Mouse (Mus musculus) hindbrain, embryonic 16.5 days (tissue): Measurements from ENCODE around the gene 4930583I09Rik. TPM values are rescaled to one million over a fixed set of nuclear protein-coding genes. Genes with fewer than 3 reads are reported as not detected.

ENCODE experiments used
- ATAC-seq: fragments of 200-750 bp; cut with Nextera tagmentation; 2 replicates; pipeline ENCODE4 v1.8.0; 2017; ENCODE audit warnings: moderate TSS enrichment, moderate library complexity
- H3K27ac ChIP-seq: fragments of 300-500 bp; sonication (generic); 2 replicates; pipeline ENCODE4 v1.5.1; 2014; ENCODE audit warnings: low read depth, mild to moderate bottlenecking, control low read depth, low read length, moderate library complexity
- H3K27me3 ChIP-seq: fragments of 300-500 bp; sonication (generic); replicated peaks from 2 replicates; pipeline ENCODE4 v1.6.1; 2014; ENCODE audit warnings: low read length; ENCODE audit not compliant: control insufficient read depth, insufficient read depth
- H3K36me3 ChIP-seq: fragments of 300-500 bp; sonication (generic); 2 replicates; pipeline ENCODE4 v1.6.1; 2014; ENCODE audit warnings: mild to moderate bottlenecking, low read length, moderate library complexity, mixed read lengths; ENCODE audit not compliant: control insufficient read depth, insufficient read depth
- H3K4me1 ChIP-seq: fragments of 300-500 bp; sonication (generic); 2 replicates; pipeline ENCODE4 v1.6.1; 2014; ENCODE audit warnings: low read depth, low read length; ENCODE audit not compliant: control insufficient read depth, insufficient read depth
- H3K4me2 ChIP-seq: fragments of 300-500 bp; sonication (generic); 2 replicates; pipeline ENCODE4 v1.6.1; 2014; ENCODE audit warnings: mild to moderate bottlenecking, low read length, control low read depth, moderate library complexity
- H3K4me3 ChIP-seq: fragments of 300-500 bp; sonication (generic); 2 replicates; pipeline ENCODE4 v1.5.1; 2014; ENCODE audit warnings: mild to moderate bottlenecking, low read length, control low read depth, moderate library complexity
- H3K9ac ChIP-seq: fragments of 300-500 bp; sonication (generic); 2 replicates; pipeline ENCODE4 v1.6.1; 2014; ENCODE audit warnings: low read depth, mild to moderate bottlenecking, control low read depth, low read length, moderate library complexity
- H3K9me3 ChIP-seq: fragments of 300-500 bp; sonication (generic); 2 replicates; pipeline ENCODE4 v1.6.1; 2014; ENCODE audit warnings: mild to moderate bottlenecking, low read length, moderate library complexity; ENCODE audit not compliant: control insufficient read depth
- WGBS: fragments of 180-500 bp; shearing (Covaris S2); extraction: QIAGEN DNeasy Blood & Tissue Kit; methylation state at CpG from one replicate; pipeline ENCODE4 v1.1.7; 2014; 5-methylcytosine and 5-hydroxymethylcytosine counted together
- polyA plus RNA-seq: library from polyadenylated mRNA; unstranded; fragments of >200 nt; fragmentation: Nextera tagmentation; extraction: Ambion mirVana; gene quantifications from 2 replicates; pipeline ENCODE4 v1.2.1, GENCODE M21; 2015

Gene 4930583I09Rik
- polyA plus RNA-seq = not detected in 2 replicates

- ATAC-seq = no peak
- H3K36me3 ChIP-seq = no peaks in the 10 kb centered on the region
- 0 out of 2 replicates have a peak, but pooled peaks cover 2% of the 10 kb centered on the region for H3K27me3 ChIP-seq
- H3K4me1 ChIP-seq = peaks cover 3% of the 10 kb centered on the region
- no peak within 1 kb of the TSS for H3K27ac ChIP-seq
- WGBS = 73% methylated on average over 6 of the region's 6 CpGs
- peak within 1 kb of the TSS; percentile 20; the same call in 1 of the 2 replicates for H3K4me2 ChIP-seq
- H3K9ac ChIP-seq = 0 out of 2 replicates have a peak within 1 kb of the TSS, but pooled peaks have one; percentile 4
- no peak within 1 kb of the TSS for H3K4me3 ChIP-seq
- no peaks in the 10 kb centered on the region for H3K9me3 ChIP-seq
Measured at GRCm38 (mm10) chr17:64835928-64836327, at the start of gene 4930583I09Rik. TSS of gene 4930583I09Rik (minus strand) at chr17:64836071.

DNA sequence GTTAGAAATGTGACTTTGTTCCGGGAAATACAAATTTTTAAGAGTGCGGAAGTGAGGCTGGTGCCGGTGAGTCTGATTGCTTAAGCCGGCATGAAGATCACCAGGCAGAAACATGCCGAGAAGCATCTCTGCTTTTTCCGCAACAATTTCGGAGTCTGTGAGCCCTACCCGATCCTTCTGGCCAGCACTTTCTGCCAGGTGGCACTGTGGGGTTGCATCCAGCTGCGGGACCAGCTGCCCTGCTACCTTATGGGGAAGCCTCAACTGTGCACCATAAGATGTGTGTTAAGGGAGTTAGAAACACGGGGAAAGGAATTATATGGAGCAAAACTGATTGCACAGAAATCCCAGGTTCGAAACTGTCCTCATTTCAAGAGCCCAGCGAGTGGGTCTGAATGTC, 40.2 kb upstream of the 4930583I09Rik start:
- Histone ChIP-seq H3K9me3 (no peaks in the 10 kb centered on the region), H3K4me3 (no peak overlapping the region), H3K27me3 (no peaks in the 10 kb centered on the region), H3K4me2 (no peak overlapping the region), H3K36me3 (no peaks in the 10 kb centered on the region), H3K27ac (no peak overlapping the region), H3K9ac (no peak overlapping the region), H3K4me1 (0 out of 2 replicates have a peak, but pooled peaks cover 4% of the 10 kb centered on the region)
- WGBS = 86% methylated on average over 12 of the region's 12 CpGs
- no peak for ATAC-seq

GRCm38 (mm10) chr17:64873651-64874072, 37.8 kb upstream of the 4930583I09Rik start:
- Histone ChIP-seq H3K4me3 (no peak overlapping the region), H3K27me3 (no peaks in the 10 kb centered on the region), H3K27ac (no peak overlapping the region), H3K9me3 (no peaks in the 10 kb centered on the region), H3K9ac (no peak overlapping the region), H3K4me2 (no peak overlapping the region), H3K4me1 (0 out of 2 replicates have a peak, but pooled peaks cover 4% of the 10 kb centered on the region), H3K36me3 (no peaks in the 10 kb centered on the region)
- no peak for ATAC-seq
- WGBS = 18% methylated on average over 4 of the region's 4 CpGs

GRCm38 (mm10) chr17:64863817-64864216, 27.9 kb upstream of the 4930583I09Rik start:
- Histone ChIP-seq H3K4me2 (no peak overlapping the region), H3K9ac (no peak overlapping the region), H3K27me3 (no peaks in the 10 kb centered on the region), H3K36me3 (no peaks in the 10 kb centered on the region), H3K9me3 (no peaks in the 10 kb centered on the region), H3K27ac (no peak overlapping the region), H3K4me3 (no peak overlapping the region), H3K4me1 (no peaks in the 10 kb centered on the region)
- no peak for ATAC-seq
- 63% methylated on average over 4 of the region's 4 CpGs for WGBS

DNA sequence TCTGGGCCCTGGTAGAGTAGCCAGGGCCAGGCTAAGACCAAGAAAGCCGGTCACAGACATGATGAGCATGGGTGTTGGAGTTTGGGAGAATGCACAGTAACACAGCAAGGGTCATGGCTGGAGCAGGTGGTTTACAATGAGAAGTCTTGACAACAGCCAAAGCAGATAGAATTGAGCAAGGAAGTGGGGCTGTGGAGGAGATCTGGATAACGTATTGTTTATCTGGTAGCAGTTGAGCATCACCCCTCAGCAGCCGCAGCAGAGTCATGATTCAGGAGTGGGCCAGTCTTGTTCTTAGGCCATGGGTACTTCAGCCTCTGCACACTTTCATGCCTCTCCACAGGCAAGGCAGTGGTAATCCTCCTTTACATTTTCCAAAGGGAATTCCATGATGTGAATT, 25.1 kb upstream of the 4930583I09Rik start:
- 87% methylated on average over 3 of the region's 3 CpGs for WGBS

DNA sequence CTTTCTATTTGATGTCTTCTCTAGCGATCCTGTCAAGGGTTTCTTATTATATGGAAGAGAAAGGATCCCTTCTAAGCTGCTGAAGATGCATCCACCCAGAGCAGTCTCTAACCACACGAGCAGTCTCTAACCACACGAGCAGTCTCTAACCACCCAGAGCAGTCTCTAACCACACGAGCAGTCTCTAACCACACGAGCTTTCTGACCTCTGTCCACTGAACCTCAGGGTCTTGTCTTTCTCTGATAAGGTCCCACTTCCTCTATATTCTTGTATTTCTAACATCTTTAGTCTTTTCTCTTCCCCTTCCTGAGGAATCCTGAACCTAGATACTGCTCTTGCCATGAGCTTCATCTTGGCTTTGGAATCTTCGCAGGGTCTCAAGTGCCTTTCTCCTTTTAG, 23.0 kb upstream of the 4930583I09Rik start:
- no peak overlapping the region for H3K9ac ChIP-seq
- H3K27me3 ChIP-seq = no peaks in the 10 kb centered on the region
- no peaks in the 10 kb centered on the region for H3K9me3 ChIP-seq
- H3K36me3 ChIP-seq = no peaks in the 10 kb centered on the region
- H3K27ac ChIP-seq = no peak overlapping the region
- WGBS = 85% methylated on average over 6 of the region's 6 CpGs
- no peak for ATAC-seq
- H3K4me3 ChIP-seq = no peak overlapping the region
- H3K4me1 ChIP-seq = no peaks in the 10 kb centered on the region
- H3K4me2 ChIP-seq = no peak overlapping the region

More for the DNA sequence above, 25.1 kb upstream of the 4930583I09Rik start:
- Histone ChIP-seq H3K27me3 (no peaks in the 10 kb centered on the region), H3K9me3 (no peaks in the 10 kb centered on the region), H3K36me3 (no peaks in the 10 kb centered on the region), H3K4me2 (no peak overlapping the region), H3K4me1 (no peaks in the 10 kb centered on the region), H3K4me3 (no peak overlapping the region), H3K9ac (no peak overlapping the region), H3K27ac (no peak overlapping the region)
- no peak for ATAC-seq

DNA sequence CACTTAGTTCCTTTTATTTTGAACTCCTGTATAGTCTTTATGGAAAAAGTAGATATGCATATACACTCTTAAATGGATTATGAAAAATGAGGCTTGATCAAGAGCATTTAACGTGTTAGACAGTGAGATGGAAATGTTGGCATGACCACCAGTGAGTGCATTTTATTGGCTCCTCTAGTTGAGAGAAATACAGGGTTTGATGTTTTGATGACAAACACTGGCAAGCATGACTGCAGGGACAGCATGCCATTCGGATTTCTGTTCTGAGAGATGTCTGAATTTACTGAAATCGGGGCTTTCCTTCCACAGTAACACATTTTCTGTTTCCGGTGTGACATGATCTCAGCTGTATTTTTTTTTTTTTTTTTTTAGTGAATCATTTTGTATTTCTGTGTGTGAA, 12.2 kb upstream of the 4930583I09Rik start:
- no peak for ATAC-seq
- Histone ChIP-seq H3K36me3 (no peaks in the 10 kb centered on the region), H3K9ac (no peak overlapping the region), H3K4me1 (no peaks in the 10 kb centered on the region), H3K4me3 (no peak overlapping the region), H3K27ac (no peak overlapping the region), H3K9me3 (no peaks in the 10 kb centered on the region), H3K4me2 (no peak overlapping the region), H3K27me3 (no peaks in the 10 kb centered on the region)
- WGBS = 77% methylated on average over 4 of the region's 4 CpGs

- Histone ChIP-seq H3K4me2 (no peak overlapping the region), H3K36me3 (no peaks in the 10 kb centered on the region), H3K9me3 (no peaks in the 10 kb centered on the region), H3K4me3 (no peak overlapping the region), H3K27ac (no peak overlapping the region), H3K9ac (no peak overlapping the region), H3K27me3 (no peaks in the 10 kb centered on the region), H3K4me1 (no peaks in the 10 kb centered on the region)
- 86% methylated on average over 1 of the region's 1 CpGs for WGBS
- ATAC-seq = no peak
Measured at GRCm38 (mm10) chr17:64846654-64847053, 10.8 kb upstream of the 4930583I09Rik start.

- H3K4me3 ChIP-seq = no peak overlapping the region
- H3K4me1 ChIP-seq = peaks cover 3% of the 10 kb centered on the region
- ATAC-seq = peak; percentile 65
- 0 out of 2 replicates have a peak, but pooled peaks cover 2% of the 10 kb centered on the region for H3K27me3 ChIP-seq
- peak overlapping the region; percentile 20; the same call in 1 of the 2 replicates for H3K4me2 ChIP-seq
- H3K36me3 ChIP-seq = no peaks in the 10 kb centered on the region
- H3K9ac ChIP-seq = 0 out of 2 replicates have a peak overlapping the region, but pooled peaks have one; percentile 4
- 12% methylated on average over 7 of the region's 7 CpGs for WGBS
- no peaks in the 10 kb centered on the region for H3K9me3 ChIP-seq
- no peak overlapping the region for H3K27ac ChIP-seq
Measured at GRCm38 (mm10) chr17:64836892-64837291, 1.0 kb upstream of the 4930583I09Rik start.
